Mouse (Mus musculus) G1E (cell line): ENCODE data around the gene Abhd2.

Source experiments
- CTCF ChIP-seq: IDR thresholded peaks from 2 replicates; pipeline ENCODE4 v1.5.1; 2012; ENCODE audit warnings: low read depth, low read length, inconsistent platforms, mixed read lengths
- GATA1 ChIP-seq: IDR thresholded peaks from 2 replicates; pipeline ENCODE4 v1.6.1; 2012; ENCODE audit warnings: borderline replicate concordance, low read length, inconsistent platforms, mixed read lengths
- POLR2AphosphoS5 ChIP-seq: IDR thresholded peaks from 2 replicates; pipeline ENCODE4 v1.6.1; 2012; ENCODE audit warnings: low read depth, low read length, inconsistent platforms; ENCODE audit not compliant: insufficient replicate concordance
- TAL1 ChIP-seq: conservative IDR thresholded peaks from 2 replicates; pipeline ENCODE4 v1.6.1; 2012; ENCODE audit warnings: low read depth, low read length, inconsistent platforms, mixed read lengths

GRCm38 (mm10) chr7:79231577-79231976 lies 41.4 kb upstream of the Abhd2 start:
- TF ChIP-seq GATA1: no peak
- TF ChIP-seq CTCF: no peak
- TF ChIP-seq TAL1: no peak
- TF ChIP-seq POLR2AphosphoS5: no peak
